Mouse (Mus musculus): ENCODE data around the gene Taok3.

DNA sequence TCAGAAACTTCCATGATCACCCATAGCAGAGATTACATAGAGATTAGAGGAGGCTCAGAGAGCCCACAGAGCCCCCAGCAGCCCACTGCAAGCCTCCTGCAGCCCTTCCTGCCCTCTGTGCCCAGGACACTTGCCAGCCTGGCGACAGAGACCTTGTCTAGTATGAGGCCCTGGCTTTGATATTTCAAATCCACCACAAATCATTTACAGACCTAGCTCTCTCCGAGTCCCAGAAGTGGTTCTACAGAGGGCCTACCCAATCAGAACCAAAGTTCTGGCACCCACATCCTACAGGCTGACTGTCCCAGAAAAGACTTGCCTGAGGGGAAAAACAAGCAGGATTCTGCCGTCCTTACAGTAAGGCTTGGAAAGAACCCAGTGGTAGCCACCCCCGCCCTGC is 165.3 kb downstream of the Taok3 start:
- TF ChIP-seq EP300 (IDR thresholded peaks at IDR 0.05; ENCODE audit: low read depth): no peak
- TF ChIP-seq CTCF (IDR thresholded peaks at IDR 0.05; ENCODE audit: low read depth): no peak
